Comparison of ENCODE assay signal across 27 mouse cellular contexts in genomic region chr8:116477941-116478340, GRCm38 (mm10). TPM values are rescaled to one million over a fixed set of nuclear protein-coding genes. Genes with fewer than 3 reads are reported as not detected.
DNase-seq lines count a peak whose midpoint lies in the region; ATAC-seq lines count a peak whose summit lies in the region.
"Had no signal": no experiment of that assay in that cellular context is flagged by ENCODE, and none has a peak within 500 bp of the region (broad histone marks: within the 10 kb centered on the region; RNA-seq: fewer than 3 reads in every experiment).

No protein-coding gene starts in this region.

- ATAC-seq in megakaryocyte, adult 5-6 weeks (ENCODE audit: poor library complexity, severe bottlenecking) = peak; percentile 68
- ATAC-seq: midbrain, embryonic 16.5 days had no signal

- 66% methylated on average over 9 of the region's 9 CpGs for WGBS in heart, embryonic 10.5 days

- H3K9me3 ChIP-seq in heart, embryonic 10.5 days = no peaks in the 10 kb centered on the region
- H3K9me3 ChIP-seq: embryonic facial prominence, embryonic 12.5 days; forebrain, embryonic 12.5 days; heart, embryonic 15.5 days; neural tube, embryonic 13.5 days had no signal

- no peak overlapping the region for H3K27ac ChIP-seq in heart, embryonic 10.5 days
- H3K27ac ChIP-seq: embryonic facial prominence, embryonic 12.5 days; forebrain, embryonic 12.5 days; heart, embryonic 15.5 days; hindbrain, embryonic 14.5 days; neural tube, embryonic 13.5 days had no signal

- no peaks in the 10 kb centered on the region for H3K36me3 ChIP-seq in heart, embryonic 10.5 days
- H3K36me3 ChIP-seq: embryonic facial prominence, embryonic 12.5 days; forebrain, embryonic 12.5 days; heart, embryonic 15.5 days; neural tube, embryonic 13.5 days had no signal

- H3K27me3 ChIP-seq in heart, embryonic 10.5 days (ENCODE audit: insufficient read depth, poor library complexity, severe bottlenecking) = no peaks in the 10 kb centered on the region
- H3K27me3 ChIP-seq: embryonic facial prominence, embryonic 12.5 days; heart, embryonic 15.5 days; neural tube, embryonic 13.5 days had no signal

- no peak overlapping the region for H3K4me3 ChIP-seq in heart, embryonic 10.5 days
- H3K4me3 ChIP-seq: embryonic facial prominence, embryonic 12.5 days; forebrain, embryonic 12.5 days; heart, embryonic 15.5 days; myocyte; neural tube, embryonic 13.5 days had no signal

- H3K4me1 ChIP-seq in heart, embryonic 10.5 days = no peaks in the 10 kb centered on the region
- H3K4me1 ChIP-seq: embryonic facial prominence, embryonic 12.5 days; forebrain, embryonic 12.5 days; heart, embryonic 15.5 days; neural tube, embryonic 13.5 days had no signal

- peak; percentile 86 for DNase-seq in heart, adult 11 months
- no peak for DNase-seq in heart, embryonic 10.5 days (ENCODE audit: low spot score)
- DNase-seq in 416B (ENCODE audit: low read depth) (peak; percentile 11), MN1 (ENCODE audit: low spot score) (no peak)
- DNase-seq in c-Kit-positive CD71-negative TER-119-negative erythroid progenitor cells, embryonic 14.5 days (ENCODE audit: low read depth) = peak; percentile 9
- no peak for DNase-seq in cerebellum, postnatal 14 days
- DNase-seq: adrenal gland, postnatal 14 days; cerebellum, adult 9-11 months; gastrocnemius, postnatal 25 days; heart, postnatal 36 days; kidney, adult 8-10 months; kidney, postnatal 14 days; lung, adult 2 months; lung, postnatal 14 days had no signal

RNA-seq across cellular contexts. Expression of gene Dynlrb2, which starts 26.8 kb away (rescaled TPM):
- not detected in 2 replicates for polyA plus RNA-seq in heart, embryonic 10.5 days (2016; fragmentation: Nextera tagmentation; extraction: Ambion mirVana)
- total RNA-seq in megakaryocyte, adult 5-6 weeks (2015) = not detected in 2 replicates
- total RNA-seq in megakaryocyte, adult 5-6 weeks (2017) = not detected in 2 replicates
- total RNA-seq: adrenal gland, postnatal 14 days; gastrocnemius, postnatal 25 days; heart, adult 8-10 months; heart, postnatal 36 days; liver, adult 2 months had no signal
- polyA plus RNA-seq: intestine, embryonic 14.5 days; limb, embryonic 11.5 days; liver, adult 2 months; stomach, embryonic 14.5 days had no signal

Comparison
In these comparisons a context has a peak if more than half of its experiments do, and no peak if none do; other contexts are left out.
1. DNase-seq: peak in heart, adult 11 months (single experiment), 416B (single experiment) and c-Kit-positive CD71-negative TER-119-negative erythroid progenitor cells, embryonic 14.5 days (single experiment); none in heart, embryonic 10.5 days (single experiment), cerebellum, postnatal 14 days (0 of 2) and MN1 (single experiment).